Mouse (Mus musculus): ENCODE results near the gene Lonrf2.

GRCm38 (mm10) chr1:38860867-38861524 lies 24.5 kb upstream of the Lonrf2 start:
- TF ChIP-seq CTCF (IDR thresholded peaks at IDR 0.05; ENCODE audit: borderline replicate concordance, extremely low read depth, insufficient read depth, insufficient read length) (no peak), POLR2A (IDR thresholded peaks at IDR 0.05; ENCODE audit: borderline replicate concordance, extremely low read depth, insufficient read depth, insufficient read length, poor library complexity, severe bottlenecking) (no peak)

All from brain, embryonic 14.5 days (tissue).